Mouse (Mus musculus): ENCODE results near the gene Slc2a4. TPM values are rescaled to one million over a fixed set of nuclear protein-coding genes. Genes with fewer than 3 reads are reported as not detected.

Slc2a4 gene
- polyA plus RNA-seq, 1 experiment from 2014 or later = 14.2 TPM

Small RNA genes within 50 kb of the gene (microRNA-seq; reads per million reads assigned to microRNA genes)
- gene Gm44349 = 1.5 reads per million

Other genes starting within 250 kb of the Slc2a4 start
- 9.6 and 10.8 TPM in 2 replicates for gene Polr2a, start 189.6 kb downstream of the Slc2a4 start, polyA plus RNA-seq (2015; fragmentation: Nextera tagmentation; extraction: Ambion mirVana)
- gene Slc35g3, start 186.2 kb downstream of the Slc2a4 start, polyA plus RNA-seq (2015; fragmentation: Nextera tagmentation; extraction: Ambion mirVana) = not detected in 2 replicates
- 0.38 and 0.43 TPM in 2 replicates for gene Zbtb4, start 182.3 kb downstream of the Slc2a4 start, polyA plus RNA-seq (2015; fragmentation: Nextera tagmentation; extraction: Ambion mirVana)
- 0.43 and 0.59 TPM in 2 replicates for gene Chrnb1, start 152.2 kb downstream of the Slc2a4 start, polyA plus RNA-seq (2015; fragmentation: Nextera tagmentation; extraction: Ambion mirVana)
- 0.07 and 0.20 TPM in 2 replicates for gene Fgf11, start 146.3 kb downstream of the Slc2a4 start, polyA plus RNA-seq (2015; fragmentation: Nextera tagmentation; extraction: Ambion mirVana)
- gene Tmem102, start 142.6 kb downstream of the Slc2a4 start, polyA plus RNA-seq (2015; fragmentation: Nextera tagmentation; extraction: Ambion mirVana) = 0.46 and 0.50 TPM in 2 replicates
- gene Gm39566, start 132.9 kb downstream of the Slc2a4 start, polyA plus RNA-seq (2015; fragmentation: Nextera tagmentation; extraction: Ambion mirVana) = not detected in 2 replicates
- not detected in 2 replicates for gene Spem2, start 129.7 kb downstream of the Slc2a4 start, polyA plus RNA-seq (2015; fragmentation: Nextera tagmentation; extraction: Ambion mirVana)
- gene Spem1, start 126.0 kb downstream of the Slc2a4 start, polyA plus RNA-seq (2015; fragmentation: Nextera tagmentation; extraction: Ambion mirVana) = not detected in 2 replicates
- 0.68 and 0.75 TPM in 2 replicates for gene Nlgn2, start 110.4 kb downstream of the Slc2a4 start, polyA plus RNA-seq (2015; fragmentation: Nextera tagmentation; extraction: Ambion mirVana)
- gene Tmem256, start 109.7 kb downstream of the Slc2a4 start, polyA plus RNA-seq (2015; fragmentation: Nextera tagmentation; extraction: Ambion mirVana) = 321 and 345 TPM in 2 replicates
- 28.0 and 29.9 TPM in 2 replicates for gene Plscr3, start 101.8 kb downstream of the Slc2a4 start, polyA plus RNA-seq (2015; fragmentation: Nextera tagmentation; extraction: Ambion mirVana)
- gene Tnk1, start 89.5 kb downstream of the Slc2a4 start, polyA plus RNA-seq (2015; fragmentation: Nextera tagmentation; extraction: Ambion mirVana) = 0.76 and 1.5 TPM in 2 replicates
- not detected in 2 replicates for gene Tmem95, start 70.2 kb downstream of the Slc2a4 start, polyA plus RNA-seq (2015; fragmentation: Nextera tagmentation; extraction: Ambion mirVana)
- gene Kctd11, start 66.8 kb downstream of the Slc2a4 start, polyA plus RNA-seq (2015; fragmentation: Nextera tagmentation; extraction: Ambion mirVana) = 0.89 and 1.3 TPM in 2 replicates
- 4.4 and 4.9 TPM in 2 replicates for gene Acap1, start 52.6 kb downstream of the Slc2a4 start, polyA plus RNA-seq (2015; fragmentation: Nextera tagmentation; extraction: Ambion mirVana)
- 0.89 and 1.0 TPM in 2 replicates for gene 2810408A11Rik, start 47.2 kb downstream of the Slc2a4 start, polyA plus RNA-seq (2015; fragmentation: Nextera tagmentation; extraction: Ambion mirVana)
- 2.3 and 2.8 TPM in 2 replicates for gene Neurl4, start 47.1 kb downstream of the Slc2a4 start, polyA plus RNA-seq (2015; fragmentation: Nextera tagmentation; extraction: Ambion mirVana)
- gene Gps2, start 34.3 kb downstream of the Slc2a4 start, polyA plus RNA-seq (2015; fragmentation: Nextera tagmentation; extraction: Ambion mirVana) = 107 and 116 TPM in 2 replicates
- gene Eif5a, start 26.2 kb downstream of the Slc2a4 start, polyA plus RNA-seq (2015; fragmentation: Nextera tagmentation; extraction: Ambion mirVana) = 1,847 and 1,941 TPM in 2 replicates
- 0.28 and 0.30 TPM in 2 replicates for gene Ybx2, start 12.4 kb downstream of the Slc2a4 start, polyA plus RNA-seq (2015; fragmentation: Nextera tagmentation; extraction: Ambion mirVana)
- 2.4 and 4.2 TPM in 2 replicates for gene Cldn7, start 16.6 kb upstream of the Slc2a4 start, polyA plus RNA-seq (2015; fragmentation: Nextera tagmentation; extraction: Ambion mirVana)
- 8.7 and 10.1 TPM in 2 replicates for gene Ctdnep1, start 33.0 kb upstream of the Slc2a4 start, polyA plus RNA-seq (2015; fragmentation: Nextera tagmentation; extraction: Ambion mirVana)
- gene Elp5, start 34.3 kb upstream of the Slc2a4 start, polyA plus RNA-seq (2015; fragmentation: Nextera tagmentation; extraction: Ambion mirVana) = 84.9 and 86.9 TPM in 2 replicates
- gene Gabarap, start 43.0 kb upstream of the Slc2a4 start, polyA plus RNA-seq (2015; fragmentation: Nextera tagmentation; extraction: Ambion mirVana) = 259 and 294 TPM in 2 replicates
- 29.8 and 32.7 TPM in 2 replicates for gene Phf23, start 47.6 kb upstream of the Slc2a4 start, polyA plus RNA-seq (2015; fragmentation: Nextera tagmentation; extraction: Ambion mirVana)
- 6.4 and 7.4 TPM in 2 replicates for gene Dvl2, start 52.4 kb upstream of the Slc2a4 start, polyA plus RNA-seq (2015; fragmentation: Nextera tagmentation; extraction: Ambion mirVana)
- gene Acadvl, start 67.2 kb upstream of the Slc2a4 start, polyA plus RNA-seq (2015; fragmentation: Nextera tagmentation; extraction: Ambion mirVana) = 83.7 and 87.2 TPM in 2 replicates
- 1.1 and 1.2 TPM in 2 replicates for gene Dlg4, start 68.8 kb upstream of the Slc2a4 start, polyA plus RNA-seq (2015; fragmentation: Nextera tagmentation; extraction: Ambion mirVana)
- 1.4 and 1.8 TPM in 2 replicates for gene Asgr1, start 105.9 kb upstream of the Slc2a4 start, polyA plus RNA-seq (2015; fragmentation: Nextera tagmentation; extraction: Ambion mirVana)
- 5.2 and 5.7 TPM in 2 replicates for gene Asgr2, start 144.5 kb upstream of the Slc2a4 start, polyA plus RNA-seq (2015; fragmentation: Nextera tagmentation; extraction: Ambion mirVana)
- 1.2 and 1.3 TPM in 2 replicates for gene Mgl2, start 182.1 kb upstream of the Slc2a4 start, polyA plus RNA-seq (2015; fragmentation: Nextera tagmentation; extraction: Ambion mirVana)
- 0.27 and 0.32 TPM in 2 replicates for gene Clec10a, start 208.0 kb upstream of the Slc2a4 start, polyA plus RNA-seq (2015; fragmentation: Nextera tagmentation; extraction: Ambion mirVana)

Measured in liver, embryonic 13.5 days (tissue).